In the genomic region with DNA sequence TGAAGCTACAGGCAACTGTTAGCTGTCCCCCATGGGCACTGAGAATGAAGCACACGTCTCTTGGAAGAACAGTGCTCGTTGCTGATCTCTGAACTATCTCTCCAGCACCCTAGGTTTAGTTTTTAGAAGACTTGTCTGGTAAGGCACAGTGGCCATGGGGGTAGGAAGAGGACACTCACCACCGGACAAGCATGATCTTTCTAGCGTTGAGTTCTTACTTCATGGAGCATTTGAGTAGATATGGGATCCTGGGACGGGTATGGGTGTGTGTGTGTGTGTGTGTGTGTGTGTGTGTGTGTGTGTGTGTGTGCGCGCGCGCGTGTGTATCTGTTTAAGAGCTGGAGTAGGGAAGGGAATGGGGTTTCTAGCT, we compare ENCODE assay signal across 8 mouse cellular contexts. TPM values are rescaled to one million over a fixed set of nuclear protein-coding genes. Genes with fewer than 3 reads are reported as not detected.
A peak's percentile ranks its signal among the peaks of the same experiment; 100 is the strongest.
DNase-seq lines count a peak whose midpoint lies in the region; ATAC-seq and TF ChIP-seq lines count a peak whose summit lies in the region.

Gene Cbarp, minus strand, starts transcription at position 170 of the 370 bp plus-strand sequence.

- peak within 1 kb of the TSS; percentile 72 for H3K9ac ChIP-seq in heart, embryonic 16.5 days (ENCODE audit: low read length)
- H3K9ac ChIP-seq in forebrain, embryonic 15.5 days (replicated peaks): peak within 1 kb of the TSS; percentile 29
- peak within 1 kb of the TSS; percentile 40; the same call in 1 of the 2 replicates for H3K9ac ChIP-seq in limb, embryonic 12.5 days (replicated peaks)
- peak within 1 kb of the TSS; percentile 43; the same call in 1 of the 2 replicates for H3K9ac ChIP-seq in stomach, postnatal 0 days (ENCODE audit: low read length)

- peak within 1 kb of the TSS; percentile 85 for H3K4me2 ChIP-seq in heart, embryonic 16.5 days (ENCODE audit: low read depth, low read length)
- peak within 1 kb of the TSS; percentile 91 for H3K4me2 ChIP-seq in forebrain, embryonic 15.5 days (replicated peaks)
- peak within 1 kb of the TSS; percentile 98 for H3K4me2 ChIP-seq in limb, embryonic 12.5 days
- H3K4me2 ChIP-seq in stomach, postnatal 0 days (replicated peaks; ENCODE audit: low read depth): peak within 1 kb of the TSS; percentile 49

- no peak for DNase-seq in heart, postnatal 25 days (ENCODE audit: low spot score)
- DNase-seq in adipocyte (ENCODE audit: low spot score): peak; percentile 31
- no peak for DNase-seq in stomach, postnatal 0 days (ENCODE audit: low spot score)
- DNase-seq in right cerebral cortex, postnatal 36 days (ENCODE audit: low spot score in 2 of 2): no peak
- no peak for DNase-seq in c-Kit-positive CD71-positive TER-119-positive erythroid progenitor cells, embryonic 14.5 days (ENCODE audit: low spot score)

- H3K4me3 ChIP-seq in heart, embryonic 16.5 days (ENCODE audit: low read length): peak within 1 kb of the TSS; percentile 73
- H3K4me3 ChIP-seq in forebrain, embryonic 15.5 days: peak within 1 kb of the TSS; percentile 81
- peak within 1 kb of the TSS; percentile 81 for H3K4me3 ChIP-seq in limb, embryonic 12.5 days (replicated peaks)
- peak within 1 kb of the TSS; percentile 75; the same call in 1 of the 2 replicates for H3K4me3 ChIP-seq in stomach, postnatal 0 days (ENCODE audit: low read depth, low read length)

- intact Hi-C loops in heart, postnatal 25 days (cut with DNase I): loop anchor here (2.0 to 10.0 kb wide), 2 partner anchors 178 to 286 kb away; partner anchors contain the start of gene Ptbp1

- 0 out of 2 replicates have a peak, but pooled peaks cover 3% of the 10 kb centered on the region for H3K9me3 ChIP-seq in heart, embryonic 16.5 days (replicated peaks; ENCODE audit: control insufficient read depth, low read length)
- no peaks in the 10 kb centered on the region for H3K9me3 ChIP-seq in forebrain, embryonic 15.5 days
- 0 out of 2 replicates have a peak, but pooled peaks cover 5% of the 10 kb centered on the region for H3K9me3 ChIP-seq in limb, embryonic 12.5 days
- H3K9me3 ChIP-seq in stomach, postnatal 0 days (ENCODE audit: control insufficient read depth, low read length): no peaks in the 10 kb centered on the region

- no peak for ATAC-seq in heart, embryonic 16.5 days (replicated peaks; ENCODE audit: extremely low read depth, insufficient read depth, low FRiP score)
- ATAC-seq in forebrain, embryonic 15.5 days (replicated peaks): no peak
- no peak for ATAC-seq in limb, embryonic 12.5 days (ENCODE audit: insufficient number of reproducible peaks, insufficient read depth, low FRiP score, low TSS enrichment, low read depth)
- no peak for ATAC-seq in stomach, postnatal 0 days (ENCODE audit: low FRiP score, low TSS enrichment)

- peaks cover 42% of the 10 kb centered on the region for H3K4me1 ChIP-seq in heart, embryonic 16.5 days (ENCODE audit: control insufficient read depth, insufficient read depth, low read length)
- peaks cover 69% of the 10 kb centered on the region for H3K4me1 ChIP-seq in forebrain, embryonic 15.5 days
- peaks cover 52% of the 10 kb centered on the region for H3K4me1 ChIP-seq in limb, embryonic 12.5 days (replicated peaks)
- peaks cover 5% of the 10 kb centered on the region; the same call in 1 of the 2 replicates for H3K4me1 ChIP-seq in stomach, postnatal 0 days (replicated peaks; ENCODE audit: control insufficient read depth, insufficient read depth)

- 70% methylated on average over 10 of the region's 10 CpGs for WGBS in heart, embryonic 16.5 days
- 80% methylated on average over 10 of the region's 10 CpGs for WGBS in forebrain, embryonic 15.5 days
- 78% methylated on average over 10 of the region's 10 CpGs for WGBS in limb, embryonic 12.5 days
- 60% methylated on average over 9 of the region's 10 CpGs for WGBS in stomach, postnatal 0 days

- peaks cover 21% of the 10 kb centered on the region for H3K36me3 ChIP-seq in heart, embryonic 16.5 days (ENCODE audit: control insufficient read depth, insufficient read depth)
- peaks cover 23% of the 10 kb centered on the region for H3K36me3 ChIP-seq in forebrain, embryonic 15.5 days
- peaks cover 27% of the 10 kb centered on the region for H3K36me3 ChIP-seq in limb, embryonic 12.5 days
- H3K36me3 ChIP-seq in stomach, postnatal 0 days (ENCODE audit: control insufficient read depth, insufficient read depth, low read length): peaks cover 8% of the 10 kb centered on the region; the same call in 1 of the 2 replicates

- H3K27ac ChIP-seq in heart, embryonic 16.5 days (ENCODE audit: low read length): peak within 1 kb of the TSS; percentile 81
- peak within 1 kb of the TSS; percentile 89 for H3K27ac ChIP-seq in forebrain, embryonic 15.5 days (replicated peaks)
- peak within 1 kb of the TSS; percentile 68 for H3K27ac ChIP-seq in limb, embryonic 12.5 days
- H3K27ac ChIP-seq in stomach, postnatal 0 days (replicated peaks): peak within 1 kb of the TSS; percentile 93

- TF ChIP-seq CTCF in stomach, postnatal 0 days (IDR thresholded peaks at IDR 0.05; ENCODE audit: low read depth): no peak

- peaks cover 6% of the 10 kb centered on the region; the same call in 1 of the 2 replicates for H3K27me3 ChIP-seq in heart, embryonic 16.5 days (ENCODE audit: control insufficient read depth, insufficient read depth, low read length)
- H3K27me3 ChIP-seq in forebrain, embryonic 15.5 days: no peaks in the 10 kb centered on the region
- H3K27me3 ChIP-seq in limb, embryonic 12.5 days: peaks cover 49% of the 10 kb centered on the region
- no peaks in the 10 kb centered on the region for H3K27me3 ChIP-seq in stomach, postnatal 0 days (ENCODE audit: control insufficient read depth, insufficient read depth, low read length)

- TF ChIP-seq EP300 in stomach, postnatal 0 days (optimal IDR thresholded peaks at IDR 0.05): no peak

RNA-seq across cellular contexts. Expression of gene Cbarp, which starts in this region (rescaled TPM):
- polyA plus RNA-seq in heart, embryonic 16.5 days (2015; fragmentation: Nextera tagmentation; extraction: Ambion mirVana): 2.5 TPM in 2 replicates
- total RNA-seq in heart, postnatal 25 days (2021): 1 to 10 TPM; 2.4 to 3.1 TPM
- 29.7 and 39.5 TPM in 2 replicates for polyA plus RNA-seq in forebrain, embryonic 15.5 days (2015; fragmentation: Nextera tagmentation; extraction: Ambion mirVana)
- 4.9 and 5.6 TPM in 2 replicates for polyA plus RNA-seq in limb, embryonic 12.5 days (2016; fragmentation: Nextera tagmentation; extraction: Ambion mirVana)
- polyA plus RNA-seq in stomach, postnatal 0 days (2015; fragmentation: Nextera tagmentation; extraction: Ambion mirVana): 4.2 and 4.3 TPM in 2 replicates
